Mouse (Mus musculus): ENCODE results near the gene Lrrc73. TPM values are rescaled to one million over a fixed set of nuclear protein-coding genes. Genes with fewer than 3 reads are reported as not detected.

The Lrrc73 gene
- total RNA-seq (2021): under 1 TPM; 0.29 to 0.84 TPM
- long read RNA-seq, experiment 1: 0 reads
- long read RNA-seq, experiment 2: 0 reads

GRCm38 (mm10) chr17:46253452-46254084 lies at the start of gene Lrrc73:
Gene Lrrc73 (plus strand): TSS chr17:46253531.
- DNase-seq: peak; percentile 91
- intact Hi-C loops (cut with DNase I; ENCODE audit: low total_unique reads): no loop called here

- intact Hi-C loops (cut with DNase I; ENCODE audit: low total_unique reads): no loop called here
- no peak for DNase-seq
These were observed 46.7 kb upstream of the Lrrc73 start for GRCm38 (mm10) chr17:46206676-46207075.

DNA sequence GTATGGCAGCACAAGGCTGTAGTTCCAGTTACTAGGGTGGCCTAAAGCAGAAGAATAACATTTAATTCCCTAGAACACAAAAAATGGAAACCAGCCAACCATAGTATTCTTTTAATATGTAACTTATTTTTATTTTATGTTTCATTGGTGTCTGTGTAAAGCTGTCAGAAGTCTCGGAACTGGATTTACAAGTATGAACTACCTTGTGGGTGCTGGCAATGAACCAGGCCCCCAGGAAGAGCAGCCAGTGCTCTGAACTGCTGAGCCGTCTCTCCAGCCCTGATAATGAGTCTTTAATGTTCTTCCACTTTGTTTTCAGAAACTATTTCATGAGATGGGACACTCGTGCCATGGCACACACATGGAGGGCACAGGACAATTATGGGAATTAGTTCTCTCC lies 42.8 kb upstream of the Lrrc73 start:
- DNase-seq: no peak
- intact Hi-C loops (cut with DNase I; ENCODE audit: low total_unique reads): no loop called here

DNA sequence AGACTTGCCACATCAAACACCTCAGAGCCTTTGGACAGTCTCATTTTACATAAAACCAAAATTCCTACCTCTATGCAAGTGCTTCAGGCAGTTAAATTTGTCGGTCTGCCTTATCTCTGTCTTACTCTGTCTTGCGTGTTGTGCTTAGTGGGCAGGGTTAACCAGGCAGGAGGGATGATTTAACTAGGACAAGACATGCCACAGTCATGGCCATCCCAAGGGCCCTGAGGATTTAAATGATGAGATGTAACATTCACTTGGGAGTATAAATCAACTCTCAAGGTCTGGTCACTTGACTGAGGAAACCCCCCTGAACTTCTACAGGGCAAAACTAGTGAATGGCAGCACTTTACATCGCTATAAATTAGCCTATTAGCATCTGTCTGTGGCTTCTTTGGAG lies 31.7 kb upstream of the Lrrc73 start:
- no peak for DNase-seq
- intact Hi-C loops (cut with DNase I; ENCODE audit: low total_unique reads): no loop called here

DNA sequence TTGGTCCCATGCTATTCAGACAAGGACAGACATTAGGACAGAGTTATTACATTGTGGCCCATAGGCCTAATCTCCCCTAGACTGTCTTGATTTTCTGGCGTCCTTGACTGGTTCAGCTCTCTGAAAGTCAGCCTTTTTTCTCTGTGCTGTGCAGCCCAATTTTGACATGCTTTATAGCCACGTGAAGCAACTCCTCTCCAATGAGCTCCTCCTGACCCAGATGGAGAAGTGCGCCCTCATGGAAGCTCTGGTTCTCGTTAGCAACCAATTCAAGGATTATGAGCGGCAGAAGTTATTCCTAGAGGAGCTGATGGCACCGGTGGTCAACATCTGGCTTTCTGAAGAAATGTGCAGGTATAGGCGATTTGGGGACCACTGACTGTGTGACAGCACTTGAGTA lies 25.8 kb upstream of the Lrrc73 start:
- DNase-seq: no peak
- intact Hi-C loops (cut with DNase I; ENCODE audit: low total_unique reads): no loop called here

DNA sequence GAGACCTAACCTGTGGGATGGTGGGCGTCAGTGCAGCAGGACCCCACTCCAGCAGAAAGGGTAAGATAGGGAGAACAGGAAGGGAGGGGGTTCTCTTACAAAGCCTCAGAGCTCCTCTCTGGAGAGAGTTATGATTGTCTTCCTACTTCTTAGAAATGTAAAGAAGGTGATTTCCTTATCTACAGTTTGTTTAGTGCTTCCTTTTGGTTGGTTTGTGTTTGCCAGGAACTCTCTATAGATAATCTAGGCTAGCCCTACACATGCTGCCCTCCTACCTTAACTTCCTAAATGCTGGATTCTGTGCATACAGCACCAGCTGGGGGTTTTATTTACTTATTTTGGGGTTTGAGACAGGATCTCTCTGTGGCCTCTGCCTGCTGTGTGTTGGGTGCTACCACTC lies 17.3 kb upstream of the Lrrc73 start:
- intact Hi-C loops (cut with DNase I; ENCODE audit: low total_unique reads): no loop called here

DNA sequence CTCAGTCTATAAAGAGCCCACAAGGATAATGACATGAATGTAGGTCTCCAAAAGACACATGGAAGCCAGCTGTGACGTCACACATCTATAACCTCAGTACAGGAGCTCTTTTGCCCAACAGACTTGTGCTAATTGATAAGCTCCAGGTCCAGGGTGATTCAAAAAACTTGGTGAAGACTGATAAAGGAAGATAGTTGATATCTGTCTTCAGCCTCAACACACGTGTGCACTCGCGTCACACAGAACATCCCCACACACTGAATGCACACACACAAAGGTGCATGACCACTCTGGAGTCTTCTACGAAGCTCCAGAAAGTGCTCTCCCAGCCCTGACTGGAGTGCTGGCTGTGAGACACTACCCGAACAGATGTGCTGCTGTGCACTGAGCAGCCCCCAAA lies 16.3 kb upstream of the Lrrc73 start:
- DNase-seq: no peak
- intact Hi-C loops (cut with DNase I; ENCODE audit: low total_unique reads): no loop called here

More for the DNA sequence above, 17.3 kb upstream of the Lrrc73 start:
- no peak for DNase-seq

DNA sequence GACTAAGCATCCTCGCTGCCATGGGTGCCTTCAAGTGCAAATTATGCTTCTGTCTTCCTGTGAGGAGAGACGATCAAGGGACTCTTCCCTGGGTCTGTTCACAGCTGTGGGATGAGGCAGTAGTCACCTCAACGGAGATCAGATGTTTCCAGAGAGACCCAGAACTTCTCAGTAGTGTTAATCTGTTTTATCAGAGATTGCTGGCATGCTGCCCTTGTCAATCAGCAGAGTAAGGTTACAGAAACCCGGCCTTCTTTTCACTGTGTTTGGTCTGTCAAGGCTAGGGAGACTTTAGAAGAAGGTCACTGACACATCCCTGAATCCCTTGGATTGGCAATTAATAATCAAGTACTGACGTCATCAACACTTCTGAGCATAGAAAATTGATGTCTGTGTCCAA lies 15.9 kb upstream of the Lrrc73 start:
- DNase-seq: no peak
- intact Hi-C loops (cut with DNase I; ENCODE audit: low total_unique reads): no loop called here

- intact Hi-C loops (cut with DNase I; ENCODE audit: low total_unique reads): no loop called here
- DNase-seq: no peak
These were observed 13.7 kb upstream of the Lrrc73 start for GRCm38 (mm10) chr17:46239516-46240114.

DNA sequence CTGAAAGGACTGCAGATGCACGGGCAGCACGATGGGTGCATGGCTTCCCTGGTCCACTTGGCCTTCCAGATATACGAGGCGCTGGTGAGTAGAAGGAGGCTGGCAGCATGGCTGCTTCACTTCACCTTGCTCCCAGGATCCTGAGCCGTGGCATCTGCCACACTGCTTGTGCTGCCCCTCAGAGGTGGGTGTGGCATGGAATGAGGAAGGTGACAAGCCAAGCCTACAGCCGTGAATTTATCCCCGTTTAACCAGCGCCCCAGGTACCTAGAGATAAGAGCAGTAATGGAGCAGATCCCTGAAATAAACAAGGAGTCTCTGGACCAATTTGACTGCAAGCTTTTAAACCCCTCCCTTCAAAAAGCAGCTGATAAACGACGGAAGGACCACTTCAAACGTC lies 11.9 kb upstream of the Lrrc73 start:
- no peak for DNase-seq
- intact Hi-C loops (cut with DNase I; ENCODE audit: low total_unique reads): no loop called here

- intact Hi-C loops (cut with DNase I; ENCODE audit: low total_unique reads): no loop called here
- DNase-seq: no peak
These were observed 11.1 kb upstream of the Lrrc73 start for GRCm38 (mm10) chr17:46242274-46242673.

GRCm38 (mm10) chr17:46242993-46243392 lies 10.3 kb upstream of the Lrrc73 start:
- intact Hi-C loops (cut with DNase I; ENCODE audit: low total_unique reads): no loop called here
- no peak for DNase-seq

DNA sequence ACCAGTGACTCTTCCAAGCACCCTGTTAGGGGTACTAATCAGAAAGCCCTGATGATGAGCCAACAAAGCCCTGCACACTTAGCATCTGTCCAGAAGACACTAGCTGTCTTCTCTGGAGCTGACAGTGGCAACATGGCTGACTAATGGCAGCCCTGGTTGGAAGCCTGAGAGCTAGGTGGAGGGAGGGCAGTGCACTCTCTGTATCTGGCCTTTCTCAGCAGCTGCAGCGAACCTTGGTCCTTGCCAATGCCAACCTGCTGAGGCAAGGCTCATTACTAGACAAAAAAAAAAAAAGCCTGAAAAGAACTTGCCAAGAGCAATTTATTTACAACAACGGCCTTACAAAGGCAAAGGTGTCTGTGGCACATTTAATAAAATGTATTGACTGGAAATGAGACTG lies 9.7 kb upstream of the Lrrc73 start:
- intact Hi-C loops (cut with DNase I; ENCODE audit: low total_unique reads): no loop called here
- no peak for DNase-seq

DNA sequence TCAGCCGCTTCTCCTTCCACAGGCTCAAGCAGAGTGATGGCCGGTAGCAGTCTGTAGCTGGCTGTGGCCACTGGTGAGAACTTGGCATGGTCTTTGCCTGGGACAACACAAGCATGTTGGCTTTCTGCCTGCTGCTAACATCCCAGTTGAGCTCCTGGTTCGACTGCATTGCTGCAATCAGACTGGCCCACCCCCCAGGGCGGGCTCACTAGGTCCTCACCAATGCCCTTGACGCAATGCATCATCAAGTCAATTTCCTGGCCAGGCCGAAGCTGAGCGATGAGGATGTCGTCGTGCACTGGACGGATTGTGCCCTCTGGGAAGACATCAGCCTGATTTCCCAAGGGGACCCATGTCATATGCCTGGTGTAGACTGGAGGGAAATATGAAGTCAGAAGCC lies 8.8 kb upstream of the Lrrc73 start:
- intact Hi-C loops (cut with DNase I; ENCODE audit: low total_unique reads): no loop called here
- no peak for DNase-seq

DNA sequence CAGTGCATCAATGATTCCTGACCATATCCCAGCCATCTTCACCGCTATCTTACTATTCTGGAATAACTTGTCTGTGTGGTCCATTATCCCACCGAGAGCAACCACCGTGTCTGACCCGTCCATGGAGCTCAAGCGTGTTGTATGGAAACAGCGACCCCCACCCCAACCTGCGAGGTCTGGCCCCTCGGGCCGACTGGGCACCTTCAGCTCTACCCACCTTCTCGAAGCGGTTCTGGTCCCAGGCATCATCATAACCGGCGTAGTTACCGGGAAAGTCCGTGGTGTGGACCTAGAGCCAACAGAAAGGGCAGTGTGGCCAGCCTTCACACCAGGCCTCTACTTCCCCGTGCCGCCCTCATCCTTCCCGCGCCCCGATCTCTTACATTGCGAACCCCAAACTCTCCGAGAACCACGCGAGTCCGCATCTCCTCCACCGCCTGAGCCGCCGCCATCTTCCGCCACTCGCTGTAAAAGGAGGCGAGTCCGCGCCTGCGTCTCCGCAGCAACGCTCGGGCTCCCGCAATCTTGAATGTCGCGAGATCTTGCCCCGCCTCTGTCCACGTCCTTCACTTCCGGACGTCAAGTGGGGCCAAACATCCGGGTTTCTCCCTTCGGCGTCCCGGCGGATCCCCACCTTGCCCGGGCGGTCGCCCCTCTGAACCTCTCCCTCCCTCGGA lies 5.7 kb upstream of the Lrrc73 start, which contains the start of the genes Polr1c and Yipf3:
Polr1c (minus strand) TSS at position 543 of the 677 bp plus-strand sequence.
Yipf3 (plus strand) TSS at position 569 of the 677 bp plus-strand sequence.
- intact Hi-C loops (cut with DNase I; ENCODE audit: low total_unique reads): no loop called here
- peak; percentile 96 for DNase-seq

GRCm38 (mm10) chr17:46248189-46248522 lies 5.2 kb upstream of the Lrrc73 start:
- intact Hi-C loops (cut with DNase I; ENCODE audit: low total_unique reads): no loop called here
- no peak for DNase-seq

DNA sequence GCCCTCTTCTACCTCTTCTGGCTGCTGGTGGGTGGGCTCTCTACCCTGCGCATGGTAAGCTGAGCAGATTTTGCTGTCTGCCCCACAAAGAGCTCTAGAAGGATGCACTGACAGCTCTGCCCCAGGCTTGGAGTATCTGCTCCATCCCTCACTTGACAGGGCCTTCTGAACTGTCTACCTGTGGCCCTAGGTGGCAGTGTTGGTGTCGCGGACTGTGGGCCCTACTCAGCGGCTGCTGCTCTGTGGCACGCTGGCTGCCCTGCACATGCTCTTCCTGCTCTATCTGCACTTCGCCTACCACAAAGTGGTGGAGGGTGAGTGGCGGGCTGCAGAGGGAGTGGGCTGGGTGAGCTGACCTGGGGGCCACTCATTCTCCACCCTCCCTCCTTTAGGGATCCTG lies 2.2 kb upstream of the Lrrc73 start:
- intact Hi-C loops (cut with DNase I; ENCODE audit: low total_unique reads): no loop called here
- DNase-seq: no peak

- intact Hi-C loops (cut with DNase I; ENCODE audit: low total_unique reads): no loop called here
- DNase-seq: no peak
These were observed 520 bp upstream of the Lrrc73 start for GRCm38 (mm10) chr17:46252571-46253451.

DNA sequence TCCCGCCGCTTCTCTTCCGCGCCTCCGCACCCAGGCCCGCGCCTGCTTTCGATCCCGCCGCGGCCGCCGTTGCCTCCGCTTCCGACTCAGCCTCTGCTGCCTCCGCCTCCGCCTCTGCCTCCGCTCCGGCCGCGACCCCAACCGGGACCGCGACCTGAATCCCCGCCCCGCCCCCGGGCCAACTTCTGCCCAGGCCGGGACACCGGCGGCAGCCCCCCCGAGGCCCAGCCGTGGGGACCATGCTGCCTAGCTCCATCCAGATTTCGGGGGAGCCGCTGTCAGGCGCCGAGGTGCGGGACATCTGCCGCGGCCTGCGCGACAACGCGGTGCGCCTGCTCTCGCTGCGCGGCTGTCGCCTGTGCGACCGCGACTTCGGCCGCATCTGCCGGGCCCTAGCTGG lies 775 bp downstream of the Lrrc73 start:
- intact Hi-C loops (cut with DNase I; ENCODE audit: low total_unique reads): no loop called here
- no peak for DNase-seq

GRCm38 (mm10) chr17:46255147-46255546 lies 1.8 kb downstream of the Lrrc73 start:
- DNase-seq: no peak
- intact Hi-C loops (cut with DNase I; ENCODE audit: low total_unique reads): no loop called here
